ENCODE assay signal across 12 mouse cellular contexts in the genomic region with DNA sequence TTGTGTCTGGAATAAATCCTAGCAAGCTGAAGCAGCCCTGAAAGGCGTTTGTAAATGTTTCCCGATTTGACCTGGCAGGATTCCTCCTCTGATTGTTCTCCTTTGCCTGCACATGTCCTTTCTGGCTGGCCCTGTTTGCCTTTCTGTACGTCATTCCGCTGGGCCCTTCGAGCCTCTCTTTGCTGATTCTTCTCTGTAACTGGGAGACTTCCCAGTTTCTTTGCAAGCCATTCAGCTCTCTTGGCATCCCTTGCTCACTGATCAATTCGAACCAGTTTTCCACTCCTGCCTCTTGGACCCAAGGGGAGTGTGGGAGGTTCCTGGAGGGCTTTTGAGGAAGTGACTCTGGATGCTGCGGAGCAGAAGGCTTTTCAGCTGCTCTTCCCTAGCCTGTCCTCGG. TPM values are rescaled to one million over a fixed set of nuclear protein-coding genes. Genes with fewer than 3 reads are reported as not detected.
DNase-seq lines count a peak whose midpoint lies in the region; ATAC-seq and TF ChIP-seq lines count a peak whose summit lies in the region.
"Had no signal": no experiment of that assay in that cellular context is flagged by ENCODE, and none has a peak within 500 bp of the region (broad histone marks: within the 10 kb centered on the region; RNA-seq: fewer than 3 reads in every experiment).

No protein-coding gene starts in this region.

- H3K27ac ChIP-seq in hindbrain, postnatal 0 days = peak overlapping the region; percentile 58
- no peak overlapping the region for H3K27ac ChIP-seq in hindbrain, embryonic 12.5 days
- H3K27ac ChIP-seq in layer of hippocampus, adult 2 months = peak overlapping the region; percentile 81
- H3K27ac ChIP-seq in intestine, embryonic 15.5 days = no peak overlapping the region
- H3K27ac ChIP-seq: limb, embryonic 10.5 days had no signal

- DNase-seq in hindbrain, postnatal 0 days (ENCODE audit: low spot score) = peak; percentile 76
- peak; percentile 49 for DNase-seq in cerebellum, adult 9-10 months
- DNase-seq in layer of hippocampus, adult 2 months (ENCODE audit: low spot score in 2 of 2) = peak; percentile 57 to 84
- DNase-seq in right cerebral cortex, adult 18-20 months = peak; percentile 64
- no peak for DNase-seq in adrenal gland, postnatal 14 days
- no peak for DNase-seq in heart, postnatal 4 days
- DNase-seq: thymus, postnatal 4 days had no signal

- no peaks in the 10 kb centered on the region for H3K9me3 ChIP-seq in hindbrain, postnatal 0 days (ENCODE audit: low read length)
- no peaks in the 10 kb centered on the region for H3K9me3 ChIP-seq in hindbrain, embryonic 12.5 days (replicated peaks)
- no peaks in the 10 kb centered on the region for H3K9me3 ChIP-seq in intestine, embryonic 15.5 days
- H3K9me3 ChIP-seq: limb, embryonic 10.5 days had no signal

- 29% methylated on average over 8 of the region's 8 CpGs for WGBS in hindbrain, postnatal 0 days
- WGBS in hindbrain, embryonic 12.5 days = 36% methylated on average over 8 of the region's 8 CpGs
- 23% methylated on average over 8 of the region's 8 CpGs for WGBS in intestine, embryonic 15.5 days

- H3K4me2 ChIP-seq in hindbrain, postnatal 0 days (ENCODE audit: low read depth, low read length) = no peak overlapping the region
- H3K4me2 ChIP-seq in hindbrain, embryonic 12.5 days (replicated peaks) = no peak overlapping the region
- H3K4me2 ChIP-seq in intestine, embryonic 15.5 days (replicated peaks) = no peak overlapping the region

- ATAC-seq in hindbrain, postnatal 0 days = peak; percentile 81
- ATAC-seq in hindbrain, embryonic 12.5 days (ENCODE audit: low FRiP score) = no peak
- no peak for ATAC-seq in intestine, embryonic 15.5 days

- H3K27me3 ChIP-seq in hindbrain, postnatal 0 days (ENCODE audit: insufficient read depth, low read length) = no peaks in the 10 kb centered on the region
- peaks cover 6% of the 10 kb centered on the region for H3K27me3 ChIP-seq in hindbrain, embryonic 12.5 days
- H3K27me3 ChIP-seq in intestine, embryonic 15.5 days (replicated peaks) = no peaks in the 10 kb centered on the region

- no peak overlapping the region for H3K4me3 ChIP-seq in hindbrain, postnatal 0 days (ENCODE audit: low read length)
- H3K4me3 ChIP-seq in hindbrain, embryonic 12.5 days = no peak overlapping the region
- no peak overlapping the region; the same call in 1 of the 2 replicates for H3K4me3 ChIP-seq in layer of hippocampus, adult 2 months
- no peak overlapping the region for H3K4me3 ChIP-seq in intestine, embryonic 15.5 days (replicated peaks)
- H3K4me3 ChIP-seq: erythroblast, embryonic 14.5 days; limb, embryonic 10.5 days had no signal

- no peaks in the 10 kb centered on the region for H3K4me1 ChIP-seq in hindbrain, postnatal 0 days (ENCODE audit: insufficient read depth, low read length)
- H3K4me1 ChIP-seq in hindbrain, embryonic 12.5 days = no peaks in the 10 kb centered on the region
- H3K4me1 ChIP-seq in intestine, embryonic 15.5 days (replicated peaks) = no peaks in the 10 kb centered on the region
- H3K4me1 ChIP-seq: limb, embryonic 10.5 days had no signal

- H3K9ac ChIP-seq in hindbrain, postnatal 0 days (replicated peaks; ENCODE audit: low read length) = no peak overlapping the region
- no peak overlapping the region for H3K9ac ChIP-seq in hindbrain, embryonic 12.5 days
- H3K9ac ChIP-seq in intestine, embryonic 15.5 days = no peak overlapping the region

- no peaks in the 10 kb centered on the region for H3K36me3 ChIP-seq in hindbrain, postnatal 0 days (ENCODE audit: insufficient read depth, low read length)
- H3K36me3 ChIP-seq in hindbrain, embryonic 12.5 days = no peaks in the 10 kb centered on the region
- no peaks in the 10 kb centered on the region for H3K36me3 ChIP-seq in intestine, embryonic 15.5 days
- H3K36me3 ChIP-seq: limb, embryonic 10.5 days had no signal

- TF ChIP-seq CTCF in hindbrain, postnatal 0 days (IDR thresholded peaks at IDR 0.05; ENCODE audit: low read depth) = no peak
- peak; percentile 29; the same call in 1 of the 2 replicates for TF ChIP-seq CTCF in layer of hippocampus, adult 2 months (conservative IDR thresholded peaks at IDR 0.05)

RNA-seq across cellular contexts. Expression of a gene that starts 11.4 kb away (rescaled TPM):
- total RNA-seq in hindbrain, postnatal 0 days (2014; rRNA removed) = 8.3 and 11.4 TPM in 2 replicates
- polyA plus RNA-seq in hindbrain, postnatal 0 days (2015; fragmentation: Nextera tagmentation; extraction: Ambion mirVana) = 23.7 and 26.2 TPM in 2 replicates
- polyA plus RNA-seq in hindbrain, embryonic 12.5 days (2016; fragmentation: Nextera tagmentation; extraction: Ambion mirVana) = 1.8 and 3.7 TPM in 2 replicates
- total RNA-seq in layer of hippocampus, adult 2 months (2021) = 10 to 100 TPM; 28.1 to 30.8 TPM
- polyA plus RNA-seq in intestine, embryonic 15.5 days (2015; fragmentation: Nextera tagmentation; extraction: Ambion mirVana) = 0.34 TPM in 1 of 2 replicates, not detected in the other
- total RNA-seq in adrenal gland, postnatal 14 days (2021) = 0.56 and 0.60 TPM in 2 replicates
- total RNA-seq in heart, postnatal 4 days (2021) = not detected
- total RNA-seq: heart, postnatal 14 days had no signal
- polyA plus RNA-seq: erythroblast, embryonic 14.5 days had no signal

Comparison
In these comparisons a context has a peak if more than half of its experiments do, and no peak if none do; other contexts are left out.
1. H3K27ac ChIP-seq: peak in hindbrain, postnatal 0 days (single experiment) and layer of hippocampus, adult 2 months (single experiment); none in hindbrain, embryonic 12.5 days (single experiment) and intestine, embryonic 15.5 days (single experiment).
2. DNase-seq: peak in hindbrain, postnatal 0 days (single experiment), cerebellum, adult 9-10 months (single experiment), layer of hippocampus, adult 2 months (2 of 2) and right cerebral cortex, adult 18-20 months (single experiment); none in adrenal gland, postnatal 14 days (single experiment) and heart, postnatal 4 days (single experiment).